Mouse (Mus musculus) heart, embryonic 14.5 days (tissue): ENCODE data around the gene Glis3. TPM values are rescaled to one million over a fixed set of nuclear protein-coding genes. Genes with fewer than 3 reads are reported as not detected.

Experiments
- ATAC-seq: fragments of 200-750 bp; cut with Nextera tagmentation; 2 replicates; pipeline ENCODE4 v1.8.0; 2017; ENCODE audit warnings: low read depth, moderate TSS enrichment; ENCODE audit not compliant: insufficient number of reproducible peaks, insufficient read depth, low FRiP score
- H3K27ac ChIP-seq, 2 experiments: fragments of 200-500 bp in 1 of 2; fragments of 300-500 bp in 1 of 2; sonication (generic) in 1 of 2; replicated peaks in 1 of 2; 2 replicates each; pipeline ENCODE4 v1.5.1; 2012 to 2014; ENCODE audit warnings: low read depth in 2 of 2, low read length in 2 of 2, control low read depth in 1 of 2, mild to moderate bottlenecking in 1 of 2, mixed read lengths in 1 of 2; ENCODE audit not compliant: control insufficient read depth in 1 of 2, insufficient read depth in 1 of 2
- H3K27me3 ChIP-seq: fragments of 300-500 bp; sonication (generic); 2 replicates; pipeline ENCODE4 v1.6.1; 2014; ENCODE audit warnings: mild to moderate bottlenecking, low read length, control low read depth; ENCODE audit not compliant: control insufficient read depth, insufficient read depth
- H3K36me3 ChIP-seq: fragments of 300-500 bp; sonication (generic); 2 replicates; pipeline ENCODE4 v1.6.1; 2014; ENCODE audit warnings: mild to moderate bottlenecking, control low read depth, low read length, mixed read lengths; ENCODE audit not compliant: control insufficient read depth, insufficient read depth
- H3K4me1 ChIP-seq, 2 experiments: fragments of 200-500 bp in 1 of 2; fragments of 300-500 bp in 1 of 2; sonication (generic) in 1 of 2; 2 replicates each; pipeline ENCODE4 v1.6.1; 2012 to 2014; ENCODE audit warnings: low read length in 2 of 2, control low read depth in 1 of 2, mixed read lengths in 1 of 2; ENCODE audit not compliant: control insufficient read depth in 2 of 2, insufficient read depth in 2 of 2
- H3K4me2 ChIP-seq: fragments of 300-500 bp; sonication (generic); 2 replicates; pipeline ENCODE4 v1.6.1; 2014; ENCODE audit warnings: mild to moderate bottlenecking, low read length
- H3K4me3 ChIP-seq, 2 experiments: fragments of 200-500 bp in 1 of 2; fragments of 300-500 bp in 1 of 2; sonication (generic) in 1 of 2; 2 replicates each; pipeline ENCODE4 v1.5.1; 2012 to 2014; ENCODE audit warnings: low read length in 2 of 2, mild to moderate bottlenecking in 2 of 2, control low read depth in 1 of 2, low read depth in 1 of 2, moderate library complexity in 1 of 2; ENCODE audit not compliant: control insufficient read depth in 1 of 2, insufficient read depth in 1 of 2
- H3K9ac ChIP-seq: fragments of 300-500 bp; sonication (generic); 2 replicates; pipeline ENCODE4 v1.6.1; 2014; ENCODE audit warnings: mild to moderate bottlenecking, low read length
- H3K9me3 ChIP-seq: fragments of 300-500 bp; sonication (generic); 2 replicates; pipeline ENCODE4 v1.6.1; 2016; ENCODE audit warnings: low read length, control low read depth; ENCODE audit not compliant: control insufficient read depth
- WGBS: fragments of 180-500 bp; shearing (Covaris S2); extraction: QIAGEN DNeasy Blood & Tissue Kit; methylation state at CpG from one replicate; pipeline ENCODE4 v1.1.7; 2014; 5-methylcytosine and 5-hydroxymethylcytosine counted together
- polyA plus RNA-seq: library from polyadenylated mRNA; unstranded; fragments of >200 nt; fragmentation: Nextera tagmentation; extraction: Ambion mirVana; gene quantifications from 2 replicates; pipeline ENCODE4 v1.2.1, GENCODE M21; 2014

The Glis3 gene
- polyA plus RNA-seq, 1 experiment from 2014 or later = 1.6 TPM

GRCm38 (mm10) chr19:28505376-28505775, 174.5 kb downstream of the Glis3 start:
- Histone ChIP-seq H3K9me3 (no peaks in the 10 kb centered on the region), H3K27ac (no peak overlapping the region), H3K4me2 (no peak overlapping the region), H3K4me1 (peaks cover 4 to 6% of the 10 kb centered on the region in 2 experiments; a peak in 2 of 4 replicates), H3K4me3 (no peak overlapping the region), H3K9ac (no peak overlapping the region), H3K36me3 (no peaks in the 10 kb centered on the region), H3K27me3 (no peaks in the 10 kb centered on the region)
- 76% methylated on average over 6 of the region's 6 CpGs for WGBS
- ATAC-seq = no peak

- Histone ChIP-seq H3K27me3 (no peaks in the 10 kb centered on the region), H3K4me1 (peaks cover 4 to 6% of the 10 kb centered on the region in 2 experiments; a peak in 2 of 4 replicates), H3K27ac (no peak overlapping the region), H3K4me2 (no peak overlapping the region), H3K4me3 (no peak overlapping the region), H3K36me3 (no peaks in the 10 kb centered on the region), H3K9ac (no peak overlapping the region), H3K9me3 (no peaks in the 10 kb centered on the region)
- no peak for ATAC-seq
- 52% methylated on average over 12 of the region's 12 CpGs for WGBS
These were observed 176.9 kb downstream of the Glis3 start for GRCm38 (mm10) chr19:28503011-28503410.

- H3K27ac ChIP-seq = no peak overlapping the region
- H3K9ac ChIP-seq = no peak overlapping the region
- 89% methylated on average over 9 of the region's 9 CpGs for WGBS
- H3K4me1 ChIP-seq = peaks cover 4 to 6% of the 10 kb centered on the region in 2 experiments; a peak in 2 of 4 replicates
- no peaks in the 10 kb centered on the region for H3K27me3 ChIP-seq
- H3K9me3 ChIP-seq = no peaks in the 10 kb centered on the region
- H3K36me3 ChIP-seq = no peaks in the 10 kb centered on the region
- H3K4me3 ChIP-seq = no peak overlapping the region
- H3K4me2 ChIP-seq = no peak overlapping the region
- no peak for ATAC-seq
These were observed 178.9 kb downstream of the Glis3 start for GRCm38 (mm10) chr19:28500975-28501374.

GRCm38 (mm10) chr19:28500505-28500904, 179.4 kb downstream of the Glis3 start:
- Histone ChIP-seq H3K4me2 (no peak overlapping the region), H3K36me3 (no peaks in the 10 kb centered on the region), H3K4me1 (peaks cover 4 to 6% of the 10 kb centered on the region in 2 experiments; a peak in 2 of 4 replicates), H3K9ac (no peak overlapping the region), H3K9me3 (no peaks in the 10 kb centered on the region), H3K27me3 (no peaks in the 10 kb centered on the region), H3K4me3 (no peak overlapping the region), H3K27ac (no peak overlapping the region)
- WGBS = 91% methylated on average over 14 of the region's 14 CpGs
- no peak for ATAC-seq

DNA sequence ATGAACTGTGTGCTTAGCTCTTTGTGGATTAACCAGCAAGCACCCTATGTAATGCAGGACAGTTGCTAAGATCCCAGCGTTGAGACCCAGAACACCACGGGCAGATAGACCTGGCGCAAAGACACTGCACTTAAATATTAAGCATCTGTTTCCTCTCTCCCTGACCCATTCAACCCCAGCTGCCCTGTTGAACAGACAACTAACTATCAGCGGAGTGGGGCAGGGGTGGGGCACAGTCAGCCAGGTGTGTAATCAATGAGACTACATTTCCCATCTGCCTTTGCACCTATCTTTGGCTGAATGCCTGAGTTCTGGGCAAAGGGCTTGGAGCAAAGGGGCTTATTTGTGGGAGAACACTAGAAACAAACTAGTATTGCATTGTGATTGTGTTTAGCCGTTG, 180.1 kb downstream of the Glis3 start:
- no peak overlapping the region for H3K9ac ChIP-seq
- no peak overlapping the region for H3K4me3 ChIP-seq
- H3K36me3 ChIP-seq = no peaks in the 10 kb centered on the region
- H3K27ac ChIP-seq = no peak overlapping the region
- no peak overlapping the region for H3K4me2 ChIP-seq
- peaks cover 4 to 6% of the 10 kb centered on the region in 2 experiments; a peak in 2 of 4 replicates for H3K4me1 ChIP-seq
- no peak for ATAC-seq
- H3K27me3 ChIP-seq = no peaks in the 10 kb centered on the region
- WGBS = 86% methylated on average over 5 of the region's 5 CpGs
- H3K9me3 ChIP-seq = no peaks in the 10 kb centered on the region

GRCm38 (mm10) chr19:28495926-28496325, 184.0 kb downstream of the Glis3 start:
- Histone ChIP-seq H3K36me3 (no peaks in the 10 kb centered on the region), H3K4me3 (no peak overlapping the region), H3K4me2 (no peak overlapping the region), H3K9me3 (no peaks in the 10 kb centered on the region), H3K4me1 (no peaks in the 10 kb centered on the region), H3K27me3 (no peaks in the 10 kb centered on the region), H3K27ac (no peak overlapping the region), H3K9ac (no peak overlapping the region)
- WGBS = 41% methylated on average over 6 of the region's 6 CpGs
- ATAC-seq = no peak

- no peak for ATAC-seq
- WGBS = 83% methylated on average over 8 of the region's 8 CpGs
- H3K4me2 ChIP-seq = no peak overlapping the region
- no peak overlapping the region for H3K4me3 ChIP-seq
- H3K9me3 ChIP-seq = no peaks in the 10 kb centered on the region
- no peaks in the 10 kb centered on the region for H3K36me3 ChIP-seq
- H3K9ac ChIP-seq = no peak overlapping the region
- H3K4me1 ChIP-seq = no peaks in the 10 kb centered on the region
- no peak overlapping the region for H3K27ac ChIP-seq
- no peaks in the 10 kb centered on the region for H3K27me3 ChIP-seq
These were observed 186.1 kb downstream of the Glis3 start for GRCm38 (mm10) chr19:28493605-28494260.

DNA sequence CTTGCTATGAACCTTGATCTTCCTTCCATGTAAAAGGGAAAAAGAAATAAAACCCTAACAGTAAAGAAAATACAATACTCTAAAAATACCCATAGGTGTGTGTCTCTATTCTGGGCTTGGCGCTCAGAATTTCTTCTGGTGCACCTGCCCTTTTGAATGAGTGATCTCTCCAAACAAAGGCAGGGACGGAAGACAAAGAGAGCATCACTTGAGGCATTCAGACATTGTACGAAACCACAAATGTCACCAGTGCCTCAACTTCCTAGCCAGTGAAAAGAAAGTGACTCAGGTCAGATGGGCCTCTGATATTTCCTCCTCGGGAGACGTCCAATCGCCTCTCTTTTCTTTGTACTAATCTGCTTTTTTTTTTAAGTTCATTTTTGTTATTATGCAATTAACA, 201.8 kb downstream of the Glis3 start:
- no peaks in the 10 kb centered on the region for H3K36me3 ChIP-seq
- no peak for ATAC-seq
- H3K27me3 ChIP-seq = no peaks in the 10 kb centered on the region
- no peak overlapping the region for H3K4me2 ChIP-seq
- no peaks in the 10 kb centered on the region for H3K9me3 ChIP-seq
- H3K27ac ChIP-seq = no peak overlapping the region
- WGBS = 83% methylated on average over 6 of the region's 6 CpGs
- H3K4me1 ChIP-seq = no peaks in the 10 kb centered on the region
- H3K9ac ChIP-seq = no peak overlapping the region
- no peak overlapping the region for H3K4me3 ChIP-seq
